Mouse (Mus musculus): ENCODE results near the gene Srcap. TPM values are rescaled to one million over a fixed set of nuclear protein-coding genes. Genes with fewer than 3 reads are reported as not detected.

The Srcap gene
- polyA plus RNA-seq, 1 experiment from 2014 or later, result 50.3 TPM

- Histone ChIP-seq H3K27me3 (no peaks in the 10 kb centered on the region), H3K9me3 (replicated peaks) (no peaks in the 10 kb centered on the region), H3K4me3 (peak overlapping the region; percentile 91), H3K36me3 (ENCODE audit: poor library complexity, severe bottlenecking) (peaks cover 63% of the 10 kb centered on the region), H3K4me2 (peak overlapping the region; percentile 82), H3K4me1 (peaks cover 21% of the 10 kb centered on the region), H3K27ac (no peak overlapping the region; the same call in 1 of the 2 replicates), H3K9ac (peak overlapping the region; percentile 68)
- 76% methylated on average over 5 of the region's 5 CpGs for WGBS
- ATAC-seq, result no peak
These were observed 75.4 kb downstream of the Srcap start for GRCm38 (mm10) chr7:127587196-127587595.

GRCm38 (mm10) chr7:127588011-127588871, 76.5 kb downstream of the Srcap start, which contains the start of the genes Ccdc189 and Rnf40:
TSS of gene Ccdc189 (minus strand) at chr7:127588595.
TSS of gene Rnf40 (plus strand) at chr7:127588767.
- Histone ChIP-seq H3K9ac (peak within 1 kb of the TSS; percentile 86), H3K4me1 (peaks cover 21% of the 10 kb centered on the region), H3K36me3 (ENCODE audit: poor library complexity, severe bottlenecking) (peaks cover 63% of the 10 kb centered on the region), H3K9me3 (replicated peaks) (no peaks in the 10 kb centered on the region), H3K4me3 (peak within 1 kb of the TSS; percentile 91), H3K27ac (peak within 1 kb of the TSS; percentile 81), H3K4me2 (peak within 1 kb of the TSS; percentile 82), H3K27me3 (no peaks in the 10 kb centered on the region)
- ATAC-seq, result peak; percentile 98
- under 1% methylated on average over 50 of the region's 50 CpGs for WGBS

- ATAC-seq, result no peak
- Histone ChIP-seq H3K9me3 (replicated peaks) (no peaks in the 10 kb centered on the region), H3K4me1 (peaks cover 21% of the 10 kb centered on the region), H3K4me2 (peak overlapping the region; percentile 82), H3K9ac (peak overlapping the region; percentile 86), H3K27ac (peak overlapping the region; percentile 35; the same call in 1 of the 2 replicates), H3K27me3 (no peaks in the 10 kb centered on the region), H3K36me3 (ENCODE audit: poor library complexity, severe bottlenecking) (peaks cover 63% of the 10 kb centered on the region), H3K4me3 (peak overlapping the region; percentile 91)
- WGBS, result 5% methylated on average over 29 of the region's 29 CpGs
These were observed 77.1 kb downstream of the Srcap start for GRCm38 (mm10) chr7:127588901-127589300.

GRCm38 (mm10) chr7:127589637-127590036, 77.9 kb downstream of the Srcap start:
- no peak for ATAC-seq
- peaks cover 63% of the 10 kb centered on the region for H3K36me3 ChIP-seq (ENCODE audit: poor library complexity, severe bottlenecking)
- peak overlapping the region; percentile 91 for H3K4me3 ChIP-seq
- peak overlapping the region; percentile 86 for H3K9ac ChIP-seq
- H3K9me3 ChIP-seq (replicated peaks), result no peaks in the 10 kb centered on the region
- no peak overlapping the region for H3K27ac ChIP-seq
- H3K4me1 ChIP-seq, result peaks cover 21% of the 10 kb centered on the region
- no peaks in the 10 kb centered on the region for H3K27me3 ChIP-seq
- H3K4me2 ChIP-seq, result peak overlapping the region; percentile 82
- 92% methylated on average over 9 of the region's 9 CpGs for WGBS

GRCm38 (mm10) chr7:127591108-127591507, 79.3 kb downstream of the Srcap start:
- Histone ChIP-seq H3K4me1 (peaks cover 21% of the 10 kb centered on the region), H3K9ac (no peak overlapping the region), H3K27me3 (no peaks in the 10 kb centered on the region), H3K27ac (no peak overlapping the region), H3K4me3 (no peak overlapping the region), H3K4me2 (no peak overlapping the region), H3K9me3 (replicated peaks) (no peaks in the 10 kb centered on the region), H3K36me3 (ENCODE audit: poor library complexity, severe bottlenecking) (peaks cover 69% of the 10 kb centered on the region)
- WGBS, result 87% methylated on average over 10 of the region's 10 CpGs
- no peak for ATAC-seq

- no peak for ATAC-seq
- Histone ChIP-seq H3K4me2 (no peak overlapping the region), H3K9ac (no peak overlapping the region), H3K4me1 (peaks cover 12% of the 10 kb centered on the region), H3K36me3 (ENCODE audit: poor library complexity, severe bottlenecking) (peaks cover 81% of the 10 kb centered on the region), H3K27ac (no peak overlapping the region), H3K9me3 (replicated peaks) (no peaks in the 10 kb centered on the region), H3K4me3 (no peak overlapping the region), H3K27me3 (no peaks in the 10 kb centered on the region)
- WGBS, result 92% methylated on average over 14 of the region's 14 CpGs
These were observed 80.8 kb downstream of the Srcap start for GRCm38 (mm10) chr7:127592575-127592974.

- Histone ChIP-seq H3K4me2 (no peak overlapping the region), H3K4me3 (no peak overlapping the region), H3K4me1 (no peaks in the 10 kb centered on the region), H3K36me3 (ENCODE audit: poor library complexity, severe bottlenecking) (peaks cover 100% of the 10 kb centered on the region), H3K9me3 (replicated peaks) (no peaks in the 10 kb centered on the region), H3K27me3 (no peaks in the 10 kb centered on the region), H3K27ac (no peak overlapping the region), H3K9ac (no peak overlapping the region)
- 96% methylated on average over 17 of the region's 17 CpGs for WGBS
- no peak for ATAC-seq
These were observed 85.0 kb downstream of the Srcap start for GRCm38 (mm10) chr7:127596747-127597146.

GRCm38 (mm10) chr7:127600612-127601011, 88.8 kb downstream of the Srcap start:
- H3K4me1 ChIP-seq, result no peaks in the 10 kb centered on the region
- H3K4me3 ChIP-seq, result no peak overlapping the region
- H3K27ac ChIP-seq, result no peak overlapping the region
- H3K4me2 ChIP-seq, result no peak overlapping the region
- H3K36me3 ChIP-seq (ENCODE audit: poor library complexity, severe bottlenecking), result peaks cover 98% of the 10 kb centered on the region
- H3K9ac ChIP-seq, result no peak overlapping the region
- H3K27me3 ChIP-seq, result no peaks in the 10 kb centered on the region
- ATAC-seq, result no peak
- no peaks in the 10 kb centered on the region for H3K9me3 ChIP-seq (replicated peaks)
- 94% methylated on average over 7 of the region's 7 CpGs for WGBS

- no peak overlapping the region for H3K4me2 ChIP-seq
- no peak overlapping the region for H3K27ac ChIP-seq
- WGBS, result 86% methylated on average over 4 of the region's 4 CpGs
- no peak overlapping the region for H3K9ac ChIP-seq
- H3K9me3 ChIP-seq (replicated peaks), result no peaks in the 10 kb centered on the region
- H3K27me3 ChIP-seq, result no peaks in the 10 kb centered on the region
- H3K36me3 ChIP-seq (ENCODE audit: poor library complexity, severe bottlenecking), result peaks cover 97% of the 10 kb centered on the region
- ATAC-seq, result no peak
- no peaks in the 10 kb centered on the region for H3K4me1 ChIP-seq
- no peak overlapping the region for H3K4me3 ChIP-seq
These were observed 90.0 kb downstream of the Srcap start for GRCm38 (mm10) chr7:127601735-127602134.

GRCm38 (mm10) chr7:127602903-127603302, 91.1 kb downstream of the Srcap start:
- H3K4me3 ChIP-seq, result no peak overlapping the region
- ATAC-seq, result no peak
- peaks cover 97% of the 10 kb centered on the region for H3K36me3 ChIP-seq (ENCODE audit: poor library complexity, severe bottlenecking)
- WGBS, result 76% methylated on average over 2 of the region's 2 CpGs
- no peaks in the 10 kb centered on the region for H3K27me3 ChIP-seq
- no peak overlapping the region for H3K27ac ChIP-seq
- H3K9ac ChIP-seq, result no peak overlapping the region
- no peaks in the 10 kb centered on the region for H3K9me3 ChIP-seq (replicated peaks)
- H3K4me2 ChIP-seq, result no peak overlapping the region
- H3K4me1 ChIP-seq, result no peaks in the 10 kb centered on the region

GRCm38 (mm10) chr7:127604256-127604655, 92.5 kb downstream of the Srcap start:
- ATAC-seq, result no peak
- Histone ChIP-seq H3K4me3 (no peak overlapping the region), H3K36me3 (ENCODE audit: poor library complexity, severe bottlenecking) (peaks cover 97% of the 10 kb centered on the region), H3K4me1 (no peaks in the 10 kb centered on the region), H3K27ac (no peak overlapping the region), H3K27me3 (no peaks in the 10 kb centered on the region), H3K4me2 (no peak overlapping the region), H3K9me3 (replicated peaks) (no peaks in the 10 kb centered on the region), H3K9ac (no peak overlapping the region)
- 91% methylated on average over 10 of the region's 10 CpGs for WGBS

GRCm38 (mm10) chr7:127607150-127607549, 95.4 kb downstream of the Srcap start:
- H3K4me2 ChIP-seq, result no peak overlapping the region
- H3K27me3 ChIP-seq, result no peaks in the 10 kb centered on the region
- no peak for ATAC-seq
- H3K4me3 ChIP-seq, result no peak overlapping the region
- H3K9me3 ChIP-seq (replicated peaks), result no peaks in the 10 kb centered on the region
- 87% methylated on average over 6 of the region's 6 CpGs for WGBS
- no peak overlapping the region for H3K27ac ChIP-seq
- H3K36me3 ChIP-seq (ENCODE audit: poor library complexity, severe bottlenecking), result peaks cover 97% of the 10 kb centered on the region
- no peak overlapping the region for H3K9ac ChIP-seq
- no peaks in the 10 kb centered on the region for H3K4me1 ChIP-seq
